Mouse (Mus musculus) CD8-positive naive resting alpha-beta T cell, adult 57 days (primary cell): ENCODE data around the gene Ccdc92. TPM values are rescaled to one million over a fixed set of nuclear protein-coding genes. Genes with fewer than 3 reads are reported as not detected.

ENCODE experiments used
- total RNA-seq: library from RNA; stranded (reverse); gene quantifications from one replicate; pipeline ENCODE4 v1.2.4, GENCODE M21; 2023

Ccdc92 gene
- total RNA-seq = 9.4 TPM

GRCm38 (mm10) chr5:124862013-124862866, at the start of gene Ccdc92, which contains the start of gene Zfp664:
Gene Ccdc92, minus strand, starts transcription at chr5:124862424.
Gene Zfp664, plus strand, starts transcription at chr5:124862691.

Other genes with a start within 250 kb of the Ccdc92 start
- 66.2 TPM for gene Atp6v0a2, start 233.8 kb downstream of the Ccdc92 start, total RNA-seq
- gene Dnah10, start 137.3 kb downstream of the Ccdc92 start, total RNA-seq = 0.15 TPM
- 27.2 TPM for gene Zfp664, start 267 bp upstream of the Ccdc92 start, total RNA-seq
- not detected for gene Rflna, start 140.8 kb upstream of the Ccdc92 start, total RNA-seq